Mouse (Mus musculus): ENCODE data around the gene Nav3. TPM values are rescaled to one million over a fixed set of nuclear protein-coding genes. Genes with fewer than 3 reads are reported as not detected.

Nav3 gene
- polyA plus RNA-seq, 1 experiment, result 0.30 TPM

DNA sequence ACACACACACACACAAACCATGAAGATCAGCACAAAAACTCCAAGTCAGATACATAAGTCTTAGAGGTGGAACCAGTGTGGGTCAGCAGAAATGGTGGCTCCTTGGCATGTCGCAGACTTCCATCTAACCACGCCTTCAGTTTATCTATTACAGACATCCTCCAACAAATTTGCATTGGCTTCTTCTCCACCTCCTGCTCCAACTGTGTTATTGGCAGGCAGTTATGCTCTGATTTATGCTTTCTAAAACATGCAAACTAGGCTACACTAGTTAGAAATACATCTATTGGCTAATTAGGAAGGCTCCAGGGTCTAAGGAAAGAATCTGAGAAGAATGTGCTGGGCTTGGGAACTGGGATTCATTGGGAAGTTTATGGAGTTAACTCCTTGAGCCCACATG, 75.2 kb downstream of the Nav3 start:
- Histone ChIP-seq H3K4me3 (ENCODE audit: low read depth, low read length) (no peak overlapping the region), H3K27ac (ENCODE audit: insufficient read depth, low read depth, low read length) (no peak overlapping the region), H3K36me3 (ENCODE audit: control insufficient read depth, insufficient read depth, low read length) (no peaks in the 10 kb centered on the region), H3K4me1 (ENCODE audit: control insufficient read depth, insufficient read depth, insufficient read length, low read length) (no peaks in the 10 kb centered on the region), H3K27me3 (ENCODE audit: control insufficient read depth, insufficient read depth, low read length) (no peaks in the 10 kb centered on the region)
- TF ChIP-seq CTCF (IDR thresholded peaks at IDR 0.05; ENCODE audit: extremely low read depth, insufficient read length, insufficient replicate concordance, low read depth, low read length), result no peak
- WGBS, result 85% methylated on average over 2 of the region's 2 CpGs

DNA sequence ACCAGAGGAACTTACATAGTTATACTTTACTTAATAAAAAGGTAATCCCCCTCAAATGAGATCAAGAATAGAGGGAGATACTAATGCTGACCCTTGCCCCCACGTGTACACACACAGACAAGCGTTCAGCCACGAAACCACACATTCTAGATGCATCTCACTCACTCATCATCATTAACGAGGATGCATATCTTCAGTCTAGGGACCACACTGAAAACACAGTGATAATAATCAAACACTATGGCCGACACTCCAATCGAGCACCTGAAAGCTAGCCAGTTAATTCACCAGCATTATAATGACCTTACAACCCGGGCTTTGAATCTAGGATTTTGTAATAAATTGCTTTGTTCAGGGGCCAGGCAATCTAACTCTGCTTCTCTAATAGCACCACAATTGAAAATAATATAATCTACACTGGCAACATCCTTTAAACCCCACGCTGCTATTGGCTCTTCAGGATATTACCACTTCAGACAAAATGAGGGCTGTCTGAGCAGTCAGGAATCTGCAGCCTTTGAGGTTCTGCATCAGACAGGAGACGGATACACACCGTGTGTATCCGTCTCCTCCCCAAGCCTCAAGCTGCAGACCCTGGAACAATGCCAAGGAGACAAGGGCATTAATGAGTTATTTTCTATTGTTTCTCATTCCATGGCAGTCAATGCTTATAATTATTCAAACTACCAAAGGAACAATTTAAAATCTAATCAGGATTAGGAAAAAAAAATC, 83.1 kb downstream of the Nav3 start:
- no peak overlapping the region for H3K27ac ChIP-seq (ENCODE audit: insufficient read depth, low read depth, low read length)
- TF ChIP-seq POLR2A (IDR thresholded peaks at IDR 0.05; ENCODE audit: low read depth, low read length) (no peak), CTCF (IDR thresholded peaks at IDR 0.05; ENCODE audit: extremely low read depth, insufficient read length, insufficient replicate concordance, low read depth, low read length) (no peak)
- no peaks in the 10 kb centered on the region for H3K36me3 ChIP-seq (ENCODE audit: control insufficient read depth, insufficient read depth, low read length)
- WGBS, result 67% methylated on average over 11 of the region's 11 CpGs
- H3K27me3 ChIP-seq (ENCODE audit: control insufficient read depth, insufficient read depth, low read length), result no peaks in the 10 kb centered on the region
- no peaks in the 10 kb centered on the region for H3K4me1 ChIP-seq (ENCODE audit: control insufficient read depth, insufficient read depth, insufficient read length, low read length)
- no peak overlapping the region for H3K4me3 ChIP-seq (ENCODE audit: low read depth, low read length)

DNA sequence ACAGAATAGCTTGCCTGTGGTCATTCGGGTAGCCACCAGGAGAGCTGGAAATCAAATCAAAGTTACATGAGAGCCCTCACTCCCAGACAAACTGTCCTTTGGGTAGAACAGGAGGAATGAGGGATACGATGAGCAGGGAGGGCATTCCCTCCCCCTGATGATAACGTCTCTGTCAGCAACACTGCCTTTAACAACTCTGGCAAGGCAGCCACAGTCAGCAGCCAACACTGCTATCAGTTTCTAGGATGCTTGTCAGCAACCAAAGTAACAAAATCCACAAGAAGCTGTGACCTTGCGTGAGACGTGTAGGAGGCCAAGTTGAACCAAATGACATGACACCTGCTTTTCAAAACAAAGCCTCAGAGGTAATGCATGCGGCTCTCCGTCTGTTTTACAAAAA, 103.9 kb downstream of the Nav3 start:
- Histone ChIP-seq H3K27me3 (ENCODE audit: control insufficient read depth, insufficient read depth, low read length) (no peaks in the 10 kb centered on the region), H3K27ac (ENCODE audit: insufficient read depth, low read depth, low read length) (no peak overlapping the region), H3K36me3 (ENCODE audit: control insufficient read depth, insufficient read depth, low read length) (no peaks in the 10 kb centered on the region), H3K4me3 (ENCODE audit: low read depth, low read length) (no peak overlapping the region), H3K4me1 (ENCODE audit: control insufficient read depth, insufficient read depth, insufficient read length, low read length) (no peaks in the 10 kb centered on the region)
- 67% methylated on average over 7 of the region's 7 CpGs for WGBS
- TF ChIP-seq POLR2A (IDR thresholded peaks at IDR 0.05; ENCODE audit: low read depth, low read length), result no peak
- TF ChIP-seq CTCF (IDR thresholded peaks at IDR 0.05; ENCODE audit: extremely low read depth, insufficient read length, insufficient replicate concordance, low read depth, low read length), result no peak

DNA sequence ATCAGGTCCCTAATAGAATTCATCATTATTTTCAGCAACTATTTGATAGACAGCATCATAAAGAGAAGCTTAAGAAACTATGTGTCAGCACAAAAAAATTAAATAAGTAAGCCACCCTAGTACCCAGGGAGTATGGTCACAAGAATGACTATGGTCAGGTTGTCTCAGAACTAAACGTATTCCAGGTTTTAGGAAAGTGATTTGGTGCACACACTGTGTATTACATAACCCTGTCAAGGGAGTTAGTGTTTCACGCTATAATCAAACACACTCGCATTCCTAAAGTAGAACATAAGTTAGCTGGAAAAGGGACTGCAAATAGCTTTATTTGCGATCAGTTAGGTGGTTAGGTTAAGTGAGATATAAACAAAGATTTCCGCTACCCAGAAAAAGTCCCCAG, 126.0 kb downstream of the Nav3 start:
- H3K27ac ChIP-seq (ENCODE audit: insufficient read depth, low read depth, low read length), result no peak overlapping the region
- no peak overlapping the region for H3K4me3 ChIP-seq (ENCODE audit: low read depth, low read length)
- H3K36me3 ChIP-seq (ENCODE audit: control insufficient read depth, insufficient read depth, low read length), result no peaks in the 10 kb centered on the region
- TF ChIP-seq POLR2A (IDR thresholded peaks at IDR 0.05; ENCODE audit: low read depth, low read length), result no peak
- no peak for TF ChIP-seq CTCF (IDR thresholded peaks at IDR 0.05; ENCODE audit: extremely low read depth, insufficient read length, insufficient replicate concordance, low read depth, low read length)
- WGBS, result 69% methylated on average over 5 of the region's 5 CpGs
- no peaks in the 10 kb centered on the region for H3K27me3 ChIP-seq (ENCODE audit: control insufficient read depth, insufficient read depth, low read length)
- H3K4me1 ChIP-seq (ENCODE audit: control insufficient read depth, insufficient read depth, insufficient read length, low read length), result no peaks in the 10 kb centered on the region

DNA sequence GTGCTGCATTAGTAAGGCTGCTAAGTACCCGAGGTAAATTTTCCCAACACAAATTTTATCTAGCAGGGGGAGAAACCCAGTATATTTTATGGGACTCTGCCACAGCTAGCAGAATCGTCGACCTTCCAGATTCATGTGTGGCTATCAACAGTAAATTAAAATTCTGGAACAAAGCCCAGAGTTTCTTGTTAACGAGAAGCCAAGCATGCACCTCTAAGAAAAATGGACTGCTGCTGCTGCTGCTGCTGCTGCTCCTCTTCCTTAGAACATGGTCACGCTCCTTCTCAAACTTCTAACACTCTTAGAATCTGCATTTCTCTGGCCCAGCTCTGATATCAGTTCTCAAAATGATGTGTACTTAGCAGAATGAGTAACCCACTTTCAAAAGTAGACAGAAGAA, 126.4 kb downstream of the Nav3 start:
- Histone ChIP-seq H3K4me3 (ENCODE audit: low read depth, low read length) (no peak overlapping the region), H3K27ac (ENCODE audit: insufficient read depth, low read depth, low read length) (no peak overlapping the region), H3K27me3 (ENCODE audit: control insufficient read depth, insufficient read depth, low read length) (no peaks in the 10 kb centered on the region), H3K4me1 (ENCODE audit: control insufficient read depth, insufficient read depth, insufficient read length, low read length) (no peaks in the 10 kb centered on the region), H3K36me3 (ENCODE audit: control insufficient read depth, insufficient read depth, low read length) (no peaks in the 10 kb centered on the region)
- WGBS, result 53% methylated on average over 5 of the region's 5 CpGs
- no peak for TF ChIP-seq POLR2A (IDR thresholded peaks at IDR 0.05; ENCODE audit: low read depth, low read length)
- TF ChIP-seq CTCF (IDR thresholded peaks at IDR 0.05; ENCODE audit: extremely low read depth, insufficient read length, insufficient replicate concordance, low read depth, low read length), result no peak

DNA sequence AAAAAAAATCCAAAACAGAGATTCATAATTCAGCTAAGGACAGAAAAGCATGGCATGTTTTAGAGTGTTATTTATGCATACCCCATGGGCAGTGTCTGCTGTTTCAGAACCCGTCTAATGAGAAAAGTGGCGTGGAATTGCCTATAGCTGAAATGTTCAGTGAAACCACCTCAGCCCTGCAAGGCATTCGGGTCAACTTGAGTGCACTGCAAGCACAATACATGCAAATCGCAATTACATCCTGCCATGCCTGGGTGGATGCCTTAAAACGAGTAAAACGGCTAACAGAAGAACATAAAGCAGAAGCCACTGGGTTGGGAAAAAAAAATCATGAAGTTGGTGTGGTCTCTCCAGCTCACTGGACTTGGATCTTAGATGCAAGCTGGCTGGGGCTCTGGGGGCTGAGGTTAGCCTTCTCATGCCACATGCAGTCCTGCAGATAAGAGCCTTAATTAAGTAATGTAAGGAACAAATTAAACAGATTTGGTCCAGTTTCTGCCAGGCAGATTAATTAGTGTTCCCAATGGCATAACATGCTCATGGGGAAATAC, 133.8 kb downstream of the Nav3 start:
- WGBS, result 77% methylated on average over 6 of the region's 6 CpGs
- H3K4me3 ChIP-seq (ENCODE audit: low read depth, low read length), result no peak overlapping the region

DNA sequence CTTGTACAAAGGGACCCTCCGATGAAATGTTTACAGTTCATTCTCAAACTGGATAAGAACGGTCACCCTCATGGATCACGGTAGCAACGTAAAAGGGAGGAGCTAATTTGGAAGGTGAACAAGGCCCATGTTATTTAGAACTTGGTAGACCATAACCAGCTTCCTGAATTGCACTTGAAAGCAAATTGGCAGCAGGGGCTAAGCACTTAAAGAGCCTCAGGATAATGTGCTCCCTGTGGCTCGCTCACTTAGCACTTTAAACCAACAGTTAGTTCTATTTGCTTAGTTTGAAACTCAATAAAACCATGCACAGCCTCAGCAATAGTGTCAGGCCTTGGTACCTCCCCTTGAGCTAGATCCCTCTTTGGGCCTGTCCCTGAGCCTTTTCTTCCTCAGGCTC, 138.7 kb downstream of the Nav3 start:
- H3K36me3 ChIP-seq (ENCODE audit: control insufficient read depth, insufficient read depth, low read length), result no peaks in the 10 kb centered on the region
- no peak overlapping the region for H3K4me3 ChIP-seq (ENCODE audit: low read depth, low read length)
- TF ChIP-seq CTCF (IDR thresholded peaks at IDR 0.05; ENCODE audit: extremely low read depth, insufficient read length, insufficient replicate concordance, low read depth, low read length), result no peak
- no peak for TF ChIP-seq POLR2A (IDR thresholded peaks at IDR 0.05; ENCODE audit: low read depth, low read length)
- WGBS, result 56% methylated on average over 5 of the region's 5 CpGs
- H3K27me3 ChIP-seq (ENCODE audit: control insufficient read depth, insufficient read depth, low read length), result no peaks in the 10 kb centered on the region
- no peaks in the 10 kb centered on the region for H3K4me1 ChIP-seq (ENCODE audit: control insufficient read depth, insufficient read depth, insufficient read length, low read length)
- H3K27ac ChIP-seq (ENCODE audit: insufficient read depth, low read depth, low read length), result no peak overlapping the region

More for the DNA sequence above, 133.8 kb downstream of the Nav3 start:
- TF ChIP-seq POLR2A (IDR thresholded peaks at IDR 0.05; ENCODE audit: low read depth, low read length) (no peak), CTCF (IDR thresholded peaks at IDR 0.05; ENCODE audit: extremely low read depth, insufficient read length, insufficient replicate concordance, low read depth, low read length) (no peak)
- no peaks in the 10 kb centered on the region for H3K27me3 ChIP-seq (ENCODE audit: control insufficient read depth, insufficient read depth, low read length)
- H3K4me1 ChIP-seq (ENCODE audit: control insufficient read depth, insufficient read depth, insufficient read length, low read length), result no peaks in the 10 kb centered on the region
- H3K36me3 ChIP-seq (ENCODE audit: control insufficient read depth, insufficient read depth, low read length), result no peaks in the 10 kb centered on the region
- H3K27ac ChIP-seq (ENCODE audit: insufficient read depth, low read depth, low read length), result no peak overlapping the region
